Mouse (Mus musculus) embryo, embryonic 11 days (tissue): ENCODE measurements around the gene Hck.

ENCODE experiments used
- DNase-seq: peaks from one replicate; pipeline ENCODE4 v3.0.0-alpha.2; 2015

Hck gene

GRCm38 (mm10) chr2:153107046-153107766, 1.1 kb upstream of the Hck start:
- peak; percentile 53 for DNase-seq

- no peak for DNase-seq
Measured at GRCm38 (mm10) chr2:153107802-153108201, 466 bp upstream of the Hck start.

- no peak for DNase-seq
Measured at GRCm38 (mm10) chr2:153109596-153109995, 1.3 kb downstream of the Hck start.

- DNase-seq: no peak
Measured at GRCm38 (mm10) chr2:153111298-153111697, 3.0 kb downstream of the Hck start.

- no peak for DNase-seq
Measured at GRCm38 (mm10) chr2:153115679-153116081, 7.4 kb downstream of the Hck start.

GRCm38 (mm10) chr2:153117051-153117486, 8.8 kb downstream of the Hck start:
- no peak for DNase-seq

GRCm38 (mm10) chr2:153119488-153119887, 11.2 kb downstream of the Hck start:
- DNase-seq: no peak

GRCm38 (mm10) chr2:153120126-153120525, 11.9 kb downstream of the Hck start:
- no peak for DNase-seq

GRCm38 (mm10) chr2:153121821-153122615, 13.8 kb downstream of the Hck start:
- DNase-seq: no peak

GRCm38 (mm10) chr2:153122701-153123100, 14.4 kb downstream of the Hck start:
- no peak for DNase-seq

GRCm38 (mm10) chr2:153125875-153126274, 17.6 kb downstream of the Hck start:
- DNase-seq: no peak

- DNase-seq: peak; percentile 41
Measured at GRCm38 (mm10) chr2:153131019-153131418, 22.8 kb downstream of the Hck start.

- peak; percentile 20 for DNase-seq
Measured at GRCm38 (mm10) chr2:153134237-153134636, 26.0 kb downstream of the Hck start.

GRCm38 (mm10) chr2:153136211-153136610, 27.9 kb downstream of the Hck start:
- DNase-seq: no peak

- no peak for DNase-seq
Measured at GRCm38 (mm10) chr2:153139158-153139557, 30.9 kb downstream of the Hck start.

GRCm38 (mm10) chr2:153139996-153140613, 31.8 kb downstream of the Hck start:
- peak; percentile 18 for DNase-seq

- DNase-seq: peak; percentile 72
Measured at GRCm38 (mm10) chr2:153142620-153143199, 34.4 kb downstream of the Hck start.

- no peak for DNase-seq
Measured at GRCm38 (mm10) chr2:153145346-153145745, 37.1 kb downstream of the Hck start.

- DNase-seq: no peak
Measured at GRCm38 (mm10) chr2:153147236-153147635, 39.0 kb downstream of the Hck start.

- DNase-seq: peak; percentile 69
Measured at GRCm38 (mm10) chr2:153147715-153148114, 39.4 kb downstream of the Hck start.

- DNase-seq: no peak
Measured at GRCm38 (mm10) chr2:153149742-153150141, 41.5 kb downstream of the Hck start.

- DNase-seq: no peak
Measured at GRCm38 (mm10) chr2:153151026-153151425, 42.8 kb downstream of the Hck start.

GRCm38 (mm10) chr2:153151926-153152665, 43.8 kb downstream of the Hck start:
- DNase-seq: no peak
